Mouse (Mus musculus) frontal cortex, postnatal 10 days (tissue): Measurements from ENCODE around the gene Camsap1.

Experiments
- DNase-seq, 2 experiments: peaks; one replicate each; pipeline ENCODE4 v3.0.0; 2022; ENCODE audit warnings: low spot score in 2 of 2, mixed read lengths in 1 of 2

Camsap1 gene

GRCm38 (mm10) chr2:25882276-25882675, 100.8 kb downstream of the Camsap1 start:
- no peak for DNase-seq

GRCm38 (mm10) chr2:25879061-25879460, 104.0 kb downstream of the Camsap1 start:
- DNase-seq, result no peak

GRCm38 (mm10) chr2:25878516-25878915, 104.6 kb downstream of the Camsap1 start:
- no peak for DNase-seq

- DNase-seq, result no peak
These were observed 105.3 kb downstream of the Camsap1 start for GRCm38 (mm10) chr2:25877736-25878268.

- no peak for DNase-seq
These were observed 105.8 kb downstream of the Camsap1 start for GRCm38 (mm10) chr2:25877250-25877735.
